Mouse (Mus musculus) neural tube, embryonic 13.5 days (tissue): ENCODE data around the gene Lrrc49. TPM values are rescaled to one million over a fixed set of nuclear protein-coding genes. Genes with fewer than 3 reads are reported as not detected.

Experiments used
- ATAC-seq: fragments of 200-750 bp; cut with Nextera tagmentation; 2 replicates; pipeline ENCODE4 v1.8.0; 2017; ENCODE audit warnings: low read depth, mild to moderate bottlenecking, moderate TSS enrichment, moderate library complexity
- H3K27ac ChIP-seq: fragments of 300-500 bp; sonication (generic); replicated peaks from 2 replicates; pipeline ENCODE4 v1.5.1; 2015; ENCODE audit warnings: moderate library complexity, mild to moderate bottlenecking, inconsistent platforms
- H3K27me3 ChIP-seq: fragments of 300-500 bp; sonication (generic); 2 replicates; pipeline ENCODE4 v1.6.1; 2015; ENCODE audit warnings: mild to moderate bottlenecking, inconsistent platforms
- H3K36me3 ChIP-seq: fragments of 300-500 bp; sonication (generic); 2 replicates; pipeline ENCODE4 v1.6.1; 2015; ENCODE audit warnings: mild to moderate bottlenecking, inconsistent platforms
- H3K4me1 ChIP-seq: fragments of 300-500 bp; sonication (generic); replicated peaks from 2 replicates; pipeline ENCODE4 v1.6.1; 2015; ENCODE audit warnings: inconsistent platforms
- H3K4me2 ChIP-seq: fragments of 300-500 bp; sonication (generic); 2 replicates; pipeline ENCODE4 v1.6.1; 2015; ENCODE audit warnings: inconsistent platforms, mild to moderate bottlenecking, moderate library complexity
- H3K4me3 ChIP-seq: fragments of 300-500 bp; sonication (generic); 2 replicates; pipeline ENCODE4 v1.5.1; 2015; ENCODE audit warnings: mild to moderate bottlenecking, inconsistent platforms
- H3K9ac ChIP-seq: fragments of 300-500 bp; sonication (generic); 2 replicates; pipeline ENCODE4 v1.6.1; 2015; ENCODE audit warnings: moderate library complexity, mild to moderate bottlenecking, inconsistent platforms
- H3K9me3 ChIP-seq: fragments of 300-500 bp; sonication (generic); 2 replicates; pipeline ENCODE4 v1.6.1; 2016; ENCODE audit warnings: inconsistent platforms
- WGBS: fragments of 180-500 bp; shearing (Covaris S2); methylation state at CpG from one replicate; pipeline ENCODE4 v1.1.7; 2015; 5-methylcytosine and 5-hydroxymethylcytosine counted together
- polyA plus RNA-seq: library from polyadenylated mRNA; unstranded; fragments of >200 nt; fragmentation: Nextera tagmentation; extraction: Ambion mirVana; gene quantifications from 2 replicates; pipeline ENCODE4 v1.2.1, GENCODE M21; 2015

Lrrc49 gene
- polyA plus RNA-seq, 1 experiment from 2014 or later, result 68.2 TPM

DNA sequence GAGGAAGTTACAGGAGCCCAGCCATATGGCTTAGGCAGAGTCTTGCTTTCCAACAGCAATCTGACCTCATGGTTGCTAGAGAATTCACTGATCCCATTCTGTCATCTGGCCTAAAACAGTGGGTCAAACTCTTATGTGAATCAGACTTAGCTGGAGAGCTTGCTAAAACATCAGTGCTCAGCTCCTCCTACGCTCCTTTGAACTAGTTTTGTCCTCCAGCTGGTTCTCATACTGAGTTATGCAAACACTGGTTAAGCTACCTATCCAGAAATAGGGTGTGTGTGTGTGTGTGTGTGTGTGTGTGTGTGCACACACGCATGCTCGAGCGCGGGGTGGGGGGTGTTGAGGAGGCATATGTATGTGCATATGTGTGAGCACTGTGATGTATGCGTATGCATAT is 15.4 kb downstream of the Lrrc49 start:
- Histone ChIP-seq H3K4me2 (no peak overlapping the region), H3K36me3 (peaks cover 89% of the 10 kb centered on the region), H3K27ac (no peak overlapping the region), H3K27me3 (no peaks in the 10 kb centered on the region), H3K4me3 (no peak overlapping the region), H3K9me3 (no peaks in the 10 kb centered on the region), H3K9ac (no peak overlapping the region), H3K4me1 (no peaks in the 10 kb centered on the region)
- WGBS, result 97% methylated on average over 6 of the region's 6 CpGs
- ATAC-seq, result no peak

DNA sequence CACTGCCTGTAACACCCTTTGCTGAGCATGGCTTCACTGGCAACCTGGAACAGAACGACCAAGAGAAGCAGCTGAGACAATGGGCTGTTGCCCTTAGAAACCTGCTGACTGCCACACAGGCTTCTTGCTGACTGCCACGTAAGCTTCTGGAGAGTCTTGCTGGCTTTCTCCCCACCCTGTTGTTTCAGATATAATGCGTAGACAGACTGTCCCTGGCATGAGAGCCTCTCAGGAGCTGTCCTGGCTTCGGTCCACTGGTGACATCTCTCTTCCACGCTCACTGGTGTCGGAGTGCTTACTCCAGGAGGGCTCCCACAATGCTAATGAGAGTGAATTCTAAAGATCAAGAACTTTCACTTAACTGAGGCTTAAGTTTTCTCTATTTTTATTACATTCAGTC is 19.1 kb downstream of the Lrrc49 start:
- peaks cover 87% of the 10 kb centered on the region for H3K36me3 ChIP-seq
- no peak overlapping the region for H3K4me2 ChIP-seq
- H3K27me3 ChIP-seq, result no peaks in the 10 kb centered on the region
- no peaks in the 10 kb centered on the region for H3K4me1 ChIP-seq
- no peak for ATAC-seq
- no peak overlapping the region for H3K9ac ChIP-seq
- H3K9me3 ChIP-seq, result no peaks in the 10 kb centered on the region
- H3K27ac ChIP-seq, result no peak overlapping the region
- WGBS, result 79% methylated on average over 6 of the region's 6 CpGs
- H3K4me3 ChIP-seq, result no peak overlapping the region

DNA sequence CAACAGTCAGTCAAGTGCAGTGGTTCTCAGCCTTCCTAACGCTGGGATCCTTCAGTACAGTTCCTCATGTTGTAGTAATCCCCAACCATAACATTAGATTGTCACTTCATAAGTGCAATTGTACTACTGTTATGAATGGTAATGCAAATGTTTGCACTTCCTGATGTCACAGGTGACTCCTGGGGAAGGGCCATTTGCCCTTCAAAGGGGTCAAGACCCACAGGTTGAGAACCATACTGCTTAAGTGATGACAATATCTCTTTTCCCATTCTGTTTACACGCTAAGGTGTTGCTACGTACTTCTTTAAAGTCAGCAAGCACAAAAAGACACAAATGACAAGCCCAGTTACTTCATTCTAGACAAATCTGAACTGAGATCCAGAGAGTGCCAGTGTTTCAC is 22.4 kb downstream of the Lrrc49 start:
- H3K27me3 ChIP-seq, result no peaks in the 10 kb centered on the region
- no peak overlapping the region for H3K4me2 ChIP-seq
- H3K9me3 ChIP-seq, result no peaks in the 10 kb centered on the region
- H3K27ac ChIP-seq, result no peak overlapping the region
- H3K36me3 ChIP-seq, result peaks cover 70% of the 10 kb centered on the region
- ATAC-seq, result no peak
- no peak overlapping the region for H3K9ac ChIP-seq
- no peak overlapping the region for H3K4me3 ChIP-seq
- peaks cover 6% of the 10 kb centered on the region; the same call in 1 of the 2 replicates for H3K4me1 ChIP-seq
- WGBS, result 93% methylated on average over 3 of the region's 3 CpGs

DNA sequence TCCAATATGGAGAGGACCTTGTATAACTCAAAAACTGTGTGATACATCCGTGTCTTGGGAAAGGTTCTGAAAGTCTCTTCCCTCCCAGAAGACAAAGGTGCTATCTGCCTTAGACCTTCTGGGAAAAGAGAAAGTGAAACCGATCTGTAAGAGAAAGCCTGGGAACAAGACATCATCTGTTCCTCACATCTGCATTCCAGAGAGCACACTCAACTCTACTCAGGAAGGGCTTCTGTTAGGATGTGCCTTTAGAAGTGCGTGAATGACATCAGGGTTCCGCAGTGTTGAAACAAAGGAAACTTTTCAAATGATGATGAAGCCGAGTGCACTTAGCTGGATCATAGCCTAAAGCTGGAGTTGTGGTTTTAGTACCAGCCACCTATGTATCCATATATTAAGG is 23.1 kb downstream of the Lrrc49 start:
- WGBS, result 87% methylated on average over 5 of the region's 5 CpGs
- peaks cover 63% of the 10 kb centered on the region for H3K36me3 ChIP-seq
- H3K9ac ChIP-seq, result no peak overlapping the region
- no peak for ATAC-seq
- no peak overlapping the region for H3K27ac ChIP-seq
- H3K27me3 ChIP-seq, result no peaks in the 10 kb centered on the region
- H3K4me3 ChIP-seq, result no peak overlapping the region
- no peaks in the 10 kb centered on the region for H3K9me3 ChIP-seq
- H3K4me2 ChIP-seq, result no peak overlapping the region
- peaks cover 6% of the 10 kb centered on the region; the same call in 1 of the 2 replicates for H3K4me1 ChIP-seq

DNA sequence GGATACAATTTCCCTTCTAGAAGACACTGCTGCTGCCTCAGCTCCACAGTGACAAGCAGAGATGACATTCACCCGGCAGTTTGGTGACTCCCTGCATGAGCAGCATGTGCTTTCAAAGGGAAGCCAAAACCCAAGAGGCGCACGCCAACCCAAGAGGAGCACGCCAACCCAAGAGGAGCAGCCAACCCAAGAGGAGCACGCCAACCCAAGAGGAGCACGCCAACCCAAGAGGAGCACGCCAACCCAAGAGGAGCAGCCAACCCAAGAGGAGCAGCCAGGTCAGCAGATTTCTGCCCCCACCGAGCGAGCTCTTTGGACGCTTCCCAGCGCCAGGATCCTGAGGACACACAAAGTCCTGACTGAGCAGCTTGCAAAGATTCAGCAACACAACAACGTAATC is 23.6 kb downstream of the Lrrc49 start:
- Histone ChIP-seq H3K36me3 (peaks cover 59% of the 10 kb centered on the region), H3K4me2 (no peak overlapping the region), H3K9me3 (no peaks in the 10 kb centered on the region), H3K9ac (no peak overlapping the region), H3K4me3 (no peak overlapping the region), H3K4me1 (peaks cover 6% of the 10 kb centered on the region; the same call in 1 of the 2 replicates), H3K27me3 (no peaks in the 10 kb centered on the region), H3K27ac (no peak overlapping the region)
- 99% methylated on average over 12 of the region's 12 CpGs for WGBS
- ATAC-seq, result no peak

DNA sequence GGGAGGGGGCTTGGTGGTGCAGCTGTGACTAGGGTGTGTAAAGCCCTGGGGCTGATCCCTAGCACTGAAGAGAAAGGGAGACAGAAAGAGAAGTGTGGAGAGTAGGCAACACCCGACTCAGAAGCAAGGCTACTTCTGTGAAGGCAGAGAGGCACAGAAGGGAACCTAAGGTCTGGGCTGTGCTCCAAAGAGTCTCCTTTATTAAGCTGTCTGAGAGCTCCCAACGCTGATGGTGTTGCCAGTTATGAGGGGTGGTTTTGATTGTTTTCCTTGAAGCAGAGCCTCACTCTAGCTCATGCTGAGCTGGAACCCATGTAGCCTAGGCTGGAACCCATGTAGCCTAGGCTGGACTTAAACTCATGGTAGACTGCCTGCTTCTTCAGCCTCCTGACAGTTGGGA is 25.0 kb downstream of the Lrrc49 start:
- Histone ChIP-seq H3K4me1 (peaks cover 6% of the 10 kb centered on the region; the same call in 1 of the 2 replicates), H3K9ac (no peak overlapping the region), H3K4me2 (no peak overlapping the region), H3K36me3 (peaks cover 45% of the 10 kb centered on the region), H3K4me3 (no peak overlapping the region), H3K27me3 (no peaks in the 10 kb centered on the region), H3K9me3 (no peaks in the 10 kb centered on the region), H3K27ac (no peak overlapping the region)
- ATAC-seq, result no peak
- 89% methylated on average over 2 of the region's 2 CpGs for WGBS

DNA sequence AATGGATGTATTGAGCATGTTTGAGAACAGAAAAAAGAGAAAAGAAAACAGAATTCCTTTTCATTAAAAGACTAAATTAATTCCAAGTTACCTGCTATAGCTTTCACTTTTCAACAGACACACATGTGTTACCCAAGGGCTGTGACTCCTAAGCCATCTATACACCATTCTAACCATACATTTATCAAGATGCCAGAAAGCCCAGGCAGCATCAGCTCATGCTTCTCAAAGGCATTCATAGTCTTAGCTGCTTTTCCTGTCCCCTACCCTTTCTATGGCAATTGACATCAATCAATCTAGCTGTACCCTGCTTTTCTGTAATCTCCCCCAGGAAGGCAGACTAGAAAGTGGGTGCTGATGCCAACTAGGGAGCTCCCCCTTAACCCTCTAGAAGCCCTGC is 34.4 kb downstream of the Lrrc49 start:
- H3K9ac ChIP-seq, result no peak overlapping the region
- no peak for ATAC-seq

DNA sequence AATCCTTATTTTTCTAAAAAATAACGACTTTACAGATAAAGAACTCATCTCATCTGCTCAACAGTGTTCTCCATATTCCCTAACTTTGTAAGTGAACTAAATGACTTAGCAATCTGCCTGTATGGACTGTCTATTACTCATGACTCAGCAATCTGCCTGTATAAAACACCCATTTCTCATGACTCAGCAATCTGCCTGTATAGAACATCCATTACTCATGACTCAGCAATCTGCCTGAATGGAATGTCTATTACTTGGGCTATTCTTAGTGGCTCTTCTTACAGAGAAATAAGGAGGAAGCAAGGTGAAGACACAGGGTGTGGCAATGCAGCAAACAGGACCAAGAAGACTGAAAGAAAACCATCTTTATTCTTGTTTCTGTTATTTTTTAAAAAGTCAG is 34.8 kb downstream of the Lrrc49 start:
- Histone ChIP-seq H3K9ac (no peak overlapping the region), H3K27ac (no peak overlapping the region), H3K27me3 (peaks cover 4% of the 10 kb centered on the region), H3K9me3 (no peaks in the 10 kb centered on the region), H3K4me3 (no peak overlapping the region), H3K4me2 (no peak overlapping the region), H3K36me3 (peaks cover 16% of the 10 kb centered on the region; the same call in 1 of the 2 replicates), H3K4me1 (peaks cover 29% of the 10 kb centered on the region)
- 98% methylated on average over 1 of the region's 1 CpGs for WGBS
- ATAC-seq, result no peak

More for the DNA sequence above, 34.4 kb downstream of the Lrrc49 start:
- no peaks in the 10 kb centered on the region for H3K9me3 ChIP-seq
- H3K27ac ChIP-seq, result no peak overlapping the region
- no peak overlapping the region for H3K4me3 ChIP-seq
- peaks cover 13% of the 10 kb centered on the region; the same call in 1 of the 2 replicates for H3K36me3 ChIP-seq
- peaks cover 24% of the 10 kb centered on the region for H3K4me1 ChIP-seq
- no peak overlapping the region for H3K4me2 ChIP-seq
- peaks cover 4% of the 10 kb centered on the region for H3K27me3 ChIP-seq

DNA sequence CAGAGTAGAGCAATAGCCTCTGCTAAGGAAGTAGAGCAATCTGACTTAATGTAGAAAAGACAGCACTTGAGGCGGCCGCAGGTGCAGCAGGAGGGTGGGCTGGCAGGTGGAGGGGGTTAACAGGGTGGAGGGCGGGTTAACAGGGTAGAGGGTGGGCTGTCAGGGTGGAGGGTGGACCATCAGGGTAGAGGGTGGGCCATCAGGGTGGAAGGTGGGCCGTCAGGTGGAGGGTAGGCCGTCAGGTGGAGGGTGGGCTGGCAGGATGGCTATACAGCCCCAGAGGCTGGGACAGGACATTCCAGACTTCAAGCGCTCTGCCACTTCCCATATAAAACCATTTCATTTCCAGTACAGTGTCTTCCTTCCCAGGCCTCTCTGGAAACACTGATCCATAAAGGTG is 37.7 kb downstream of the Lrrc49 start:
- 50% methylated on average over 6 of the region's 6 CpGs for WGBS
- Histone ChIP-seq H3K4me3 (no peak overlapping the region), H3K36me3 (peaks cover 13% of the 10 kb centered on the region; the same call in 1 of the 2 replicates), H3K9ac (peak overlapping the region; percentile 43; the same call in 1 of the 2 replicates), H3K27ac (no peak overlapping the region), H3K4me1 (peaks cover 31% of the 10 kb centered on the region), H3K4me2 (no peak overlapping the region), H3K27me3 (peaks cover 4% of the 10 kb centered on the region), H3K9me3 (no peaks in the 10 kb centered on the region)
- no peak; the same call in 1 of the 2 replicates for ATAC-seq

DNA sequence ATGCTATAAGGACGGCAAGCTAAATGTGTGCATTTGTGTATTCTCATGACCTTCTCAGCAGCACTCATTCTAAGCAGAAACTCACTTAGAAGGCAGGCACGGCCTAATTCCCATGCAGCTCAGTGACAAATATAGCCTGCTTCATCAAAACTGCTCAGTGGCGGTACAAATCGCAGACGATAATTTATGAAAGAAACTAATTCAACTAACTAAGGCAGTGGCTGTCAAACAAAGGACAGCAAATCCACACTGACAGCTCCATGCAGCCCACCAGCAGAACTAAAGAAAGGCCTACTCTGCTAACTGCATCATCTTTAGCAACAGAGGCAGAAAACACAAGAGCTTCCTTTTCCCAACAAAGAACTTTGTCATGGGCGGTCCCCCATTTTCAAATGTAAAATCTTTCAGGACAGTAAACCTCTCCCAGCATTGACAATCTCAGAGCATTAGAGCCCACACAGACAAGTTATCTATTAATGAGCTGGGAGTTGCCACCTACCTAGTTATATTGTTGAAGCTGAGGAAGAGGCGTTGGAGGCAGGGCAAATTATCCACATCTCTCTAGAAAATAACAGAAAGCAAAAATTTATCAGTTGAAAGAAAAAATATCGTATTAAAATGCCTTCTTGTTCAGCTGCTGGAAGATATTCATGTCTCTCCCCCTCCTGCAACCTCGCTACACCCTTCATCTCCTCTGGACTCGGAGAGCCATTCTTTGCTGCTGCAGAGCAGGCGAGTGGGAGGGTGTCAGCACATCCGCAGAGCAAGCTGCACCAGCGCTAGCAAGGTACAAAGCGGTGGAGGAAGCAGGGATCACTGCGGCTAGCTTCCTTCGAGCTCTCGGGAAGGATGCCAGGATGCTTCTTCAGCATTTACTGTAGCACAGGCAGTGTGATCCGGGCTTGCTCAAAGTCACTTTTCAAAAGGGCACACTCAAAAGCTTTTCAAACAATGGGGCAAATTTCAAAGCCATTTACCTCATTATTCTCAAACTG is 38.7 kb downstream of the Lrrc49 start:
- peaks cover 31% of the 10 kb centered on the region for H3K4me1 ChIP-seq
- H3K4me2 ChIP-seq, result peak overlapping the region; percentile 41
- H3K36me3 ChIP-seq, result peaks cover 14% of the 10 kb centered on the region; the same call in 1 of the 2 replicates
- peak overlapping the region; percentile 47 for H3K9ac ChIP-seq
- peaks cover 4% of the 10 kb centered on the region for H3K27me3 ChIP-seq
- H3K27ac ChIP-seq, result peak overlapping the region; percentile 78
- peak; percentile 86 for ATAC-seq
- WGBS, result 11% methylated on average over 18 of the region's 18 CpGs
- H3K9me3 ChIP-seq, result no peaks in the 10 kb centered on the region
- H3K4me3 ChIP-seq, result peak overlapping the region; percentile 11; the same call in 1 of the 2 replicates

DNA sequence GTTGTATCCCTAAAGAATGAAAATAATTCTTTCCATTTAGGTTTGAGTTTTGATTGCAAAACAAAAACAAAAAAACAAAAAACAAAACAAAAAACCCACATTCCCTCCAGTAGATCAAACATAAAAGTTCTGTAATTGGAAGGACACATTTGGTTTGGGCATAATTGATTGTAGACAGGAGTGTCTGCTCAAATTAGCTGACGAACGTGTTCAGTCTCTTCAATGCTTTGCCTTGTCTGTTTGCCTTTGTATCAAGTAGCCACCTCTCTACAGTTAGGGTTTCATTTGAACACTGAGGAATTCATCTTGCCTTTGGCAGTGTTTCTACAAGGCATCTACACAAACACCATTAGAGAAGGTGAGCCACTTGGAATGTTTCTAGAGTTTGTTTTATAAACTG is 54.4 kb downstream of the Lrrc49 start:
- Histone ChIP-seq H3K27ac (no peak overlapping the region), H3K4me2 (no peak overlapping the region), H3K9ac (no peak overlapping the region), H3K36me3 (0 out of 2 replicates have a peak, but pooled peaks cover 6% of the 10 kb centered on the region), H3K27me3 (no peaks in the 10 kb centered on the region), H3K4me1 (0 out of 2 replicates have a peak, but pooled peaks cover 6% of the 10 kb centered on the region), H3K9me3 (no peaks in the 10 kb centered on the region), H3K4me3 (no peak overlapping the region)
- WGBS, result 80% methylated on average over 2 of the region's 2 CpGs
- no peak for ATAC-seq

DNA sequence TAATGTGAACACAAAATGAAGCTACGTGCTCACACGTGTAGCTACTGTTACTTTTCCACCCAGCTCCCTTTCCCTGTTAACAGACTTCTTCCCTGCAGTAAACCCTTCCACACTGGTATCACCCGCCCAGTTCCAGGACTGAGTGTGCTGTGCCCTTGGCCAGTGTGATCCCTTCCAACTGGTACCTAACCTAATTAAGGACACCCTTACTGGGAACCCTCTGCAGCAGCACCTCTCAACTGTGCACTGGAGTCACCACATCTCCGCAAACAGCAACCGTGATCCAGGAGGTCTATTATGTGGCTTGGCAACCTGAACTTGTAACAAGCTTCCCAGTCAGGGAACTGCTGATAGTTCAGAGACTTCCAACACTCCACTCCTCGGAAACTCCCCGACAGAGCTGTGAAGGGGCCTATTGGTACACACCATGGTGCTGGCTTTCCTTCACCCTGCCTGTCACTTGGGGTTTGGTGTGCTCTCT is 61.6 kb downstream of the Lrrc49 start:
- peak overlapping the region; percentile 38; the same call in 1 of the 2 replicates for H3K27ac ChIP-seq
- H3K9me3 ChIP-seq, result no peaks in the 10 kb centered on the region
- H3K4me3 ChIP-seq, result no peak overlapping the region
- WGBS, result 69% methylated on average over 7 of the region's 7 CpGs
- no peak for ATAC-seq
- H3K27me3 ChIP-seq, result no peaks in the 10 kb centered on the region
- H3K4me1 ChIP-seq, result peaks cover 13% of the 10 kb centered on the region
- no peak overlapping the region for H3K9ac ChIP-seq
- no peak overlapping the region for H3K4me2 ChIP-seq
- peaks cover 13% of the 10 kb centered on the region; the same call in 1 of the 2 replicates for H3K36me3 ChIP-seq
